Mouse (Mus musculus): Measurements from ENCODE around the gene Frmd4a. TPM values are rescaled to one million over a fixed set of nuclear protein-coding genes. Genes with fewer than 3 reads are reported as not detected.
"Not testable (repeated sequence)": the region's sequence is repeated elsewhere in the genome, so short reads cannot be mapped to it uniquely, and the experiment has no call there.

Gene Frmd4a
- total and polyA plus RNA-seq, 2 experiments from 2014 or later = 40.7 to 55.8 TPM

DNA sequence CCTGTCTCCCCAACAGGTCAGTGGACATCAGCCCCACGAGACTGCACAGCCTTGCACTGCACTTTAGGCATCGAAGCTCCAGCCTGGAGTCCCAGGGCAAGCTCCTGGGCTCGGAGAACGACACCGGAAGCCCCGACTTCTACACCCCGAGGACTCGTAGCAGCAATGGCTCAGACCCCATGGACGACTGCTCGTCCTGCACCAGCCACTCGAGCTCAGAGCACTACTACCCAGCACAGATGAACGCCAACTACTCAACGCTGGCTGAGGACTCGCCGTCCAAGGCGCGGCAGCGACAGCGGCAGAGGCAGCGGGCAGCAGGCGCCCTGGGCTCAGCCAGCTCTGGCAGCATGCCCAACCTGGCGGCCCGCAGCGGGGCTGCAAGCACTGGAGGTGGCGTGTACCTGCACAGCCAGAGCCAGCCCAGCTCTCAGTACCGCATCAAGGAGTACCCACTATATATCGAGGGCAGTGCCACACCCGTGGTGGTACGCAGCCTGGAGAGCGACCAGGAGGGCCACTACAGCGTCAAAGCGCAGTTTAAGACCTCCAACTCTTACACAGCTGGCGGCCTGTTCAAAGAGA, 585.9 kb downstream of the Frmd4a start:
- DNase-seq (ENCODE audit: low spot score) (no peak), ATAC-seq (0 out of 2 replicates have a peak, but pooled peaks have one; percentile 25)
- H3K4me3 ChIP-seq (ENCODE audit: low read length) = no peak overlapping the region
- no peak overlapping the region for H3K27ac ChIP-seq
- TF ChIP-seq CTCF (IDR thresholded peaks at IDR 0.05; ENCODE audit: low read depth) = no peak
- H3K4me2 ChIP-seq (ENCODE audit: low read depth, low read length) = no peak overlapping the region
- H3K36me3 ChIP-seq (ENCODE audit: insufficient read depth, low read length) = peaks cover 42% of the 10 kb centered on the region
- no peaks in the 10 kb centered on the region for H3K9me3 ChIP-seq (ENCODE audit: low read length)
- no peaks in the 10 kb centered on the region for H3K27me3 ChIP-seq (ENCODE audit: insufficient read depth, low read length)
- no peak overlapping the region for H3K9ac ChIP-seq (replicated peaks; ENCODE audit: low read length)
- H3K4me1 ChIP-seq (ENCODE audit: insufficient read depth, low read length) = no peaks in the 10 kb centered on the region
- 85% methylated on average over 33 of the region's 33 CpGs for WGBS

DNA sequence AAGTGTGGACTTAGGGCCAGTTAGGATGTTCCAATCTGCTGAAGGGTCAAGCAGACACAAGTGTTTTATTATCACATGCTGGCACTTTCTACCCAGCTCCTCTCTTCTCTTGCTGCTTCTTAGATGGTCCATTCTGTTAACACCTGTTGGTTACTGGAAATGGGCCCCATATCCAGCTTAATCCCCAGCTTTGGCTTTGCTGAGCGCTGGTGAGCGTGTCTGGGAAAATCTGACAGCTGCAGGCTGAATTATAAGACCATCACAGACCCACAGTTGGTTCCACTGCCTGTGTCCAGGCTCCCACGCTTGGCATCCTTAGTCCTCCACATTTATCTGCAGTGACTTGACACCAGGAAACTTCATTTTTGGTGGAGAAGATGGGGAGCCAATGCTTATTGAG, 589.0 kb downstream of the Frmd4a start:
- Histone ChIP-seq H3K9me3 (ENCODE audit: low read length) (no peaks in the 10 kb centered on the region), H3K9ac (replicated peaks; ENCODE audit: low read length) (no peak overlapping the region), H3K27me3 (ENCODE audit: insufficient read depth, low read length) (no peaks in the 10 kb centered on the region), H3K4me1 (ENCODE audit: insufficient read depth, low read length) (no peaks in the 10 kb centered on the region), H3K4me3 (ENCODE audit: low read length) (no peak overlapping the region), H3K36me3 (ENCODE audit: insufficient read depth, low read length) (peaks cover 65% of the 10 kb centered on the region), H3K27ac (no peak overlapping the region), H3K4me2 (ENCODE audit: low read depth, low read length) (no peak overlapping the region)
- WGBS = 72% methylated on average over 3 of the region's 3 CpGs
- no peak for TF ChIP-seq CTCF (IDR thresholded peaks at IDR 0.05; ENCODE audit: low read depth)
- DNase-seq (ENCODE audit: low spot score) = no peak
- no peak for ATAC-seq

DNA sequence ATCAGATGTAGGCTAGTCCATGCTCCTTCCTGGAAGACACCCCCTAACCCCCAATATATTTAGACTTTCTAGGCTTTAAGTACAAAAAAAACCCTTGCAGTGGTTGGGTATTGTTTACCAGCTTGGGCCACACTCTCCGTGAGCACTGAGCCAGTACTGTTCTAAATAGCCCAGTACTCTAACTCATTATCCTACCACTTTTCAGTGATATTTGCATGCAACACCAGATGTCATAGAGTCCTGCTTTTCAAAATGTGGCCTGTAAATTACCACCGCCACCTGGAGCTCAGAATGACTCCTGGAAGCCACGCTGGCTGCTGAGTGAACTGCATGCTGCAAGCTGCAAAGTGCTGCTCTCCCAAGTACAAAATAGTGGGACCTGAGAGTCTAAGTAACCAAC, 590.7 kb downstream of the Frmd4a start:
- Histone ChIP-seq H3K27ac (no peak overlapping the region), H3K27me3 (ENCODE audit: insufficient read depth, low read length) (no peaks in the 10 kb centered on the region), H3K9ac (replicated peaks; ENCODE audit: low read length) (no peak overlapping the region), H3K4me2 (ENCODE audit: low read depth, low read length) (no peak overlapping the region), H3K36me3 (ENCODE audit: insufficient read depth, low read length) (peaks cover 76% of the 10 kb centered on the region), H3K4me3 (ENCODE audit: low read length) (no peak overlapping the region), H3K4me1 (ENCODE audit: insufficient read depth, low read length) (no peaks in the 10 kb centered on the region), H3K9me3 (ENCODE audit: low read length) (no peaks in the 10 kb centered on the region)
- 69% methylated on average over 3 of the region's 3 CpGs for WGBS
- TF ChIP-seq CTCF (IDR thresholded peaks at IDR 0.05; ENCODE audit: low read depth) = no peak
- ATAC-seq (no peak), DNase-seq (ENCODE audit: low spot score) (no peak)

DNA sequence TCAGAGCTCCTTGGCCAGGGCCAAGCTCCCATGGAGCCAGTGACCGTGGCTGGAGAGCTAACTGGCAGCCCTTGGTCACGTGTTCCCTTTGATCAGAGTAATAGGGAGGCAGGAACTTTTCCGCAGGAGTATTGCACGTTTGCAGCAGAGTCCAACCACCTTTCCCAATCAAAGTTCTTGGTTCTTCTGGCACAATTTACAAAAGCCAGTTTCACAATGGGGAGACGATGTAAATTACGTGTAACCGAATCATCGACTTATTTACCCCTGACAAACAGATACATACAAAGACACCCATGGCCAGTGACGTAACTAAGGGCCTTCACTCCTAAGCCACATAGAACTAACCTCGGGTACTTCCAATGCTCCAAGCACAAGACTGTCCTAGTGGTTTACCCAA, 591.9 kb downstream of the Frmd4a start:
- Histone ChIP-seq H3K27me3 (ENCODE audit: insufficient read depth, low read length) (no peaks in the 10 kb centered on the region), H3K9ac (replicated peaks; ENCODE audit: low read length) (no peak overlapping the region), H3K4me2 (ENCODE audit: low read depth, low read length) (no peak overlapping the region), H3K4me1 (ENCODE audit: insufficient read depth, low read length) (no peaks in the 10 kb centered on the region), H3K9me3 (ENCODE audit: low read length) (no peaks in the 10 kb centered on the region), H3K4me3 (ENCODE audit: low read length) (no peak overlapping the region), H3K27ac (no peak overlapping the region), H3K36me3 (ENCODE audit: insufficient read depth, low read length) (peaks cover 69% of the 10 kb centered on the region)
- no peak for ATAC-seq
- no peak for DNase-seq (ENCODE audit: low spot score)
- 80% methylated on average over 10 of the region's 10 CpGs for WGBS
- TF ChIP-seq CTCF (IDR thresholded peaks at IDR 0.05; ENCODE audit: low read depth) = no peak

DNA sequence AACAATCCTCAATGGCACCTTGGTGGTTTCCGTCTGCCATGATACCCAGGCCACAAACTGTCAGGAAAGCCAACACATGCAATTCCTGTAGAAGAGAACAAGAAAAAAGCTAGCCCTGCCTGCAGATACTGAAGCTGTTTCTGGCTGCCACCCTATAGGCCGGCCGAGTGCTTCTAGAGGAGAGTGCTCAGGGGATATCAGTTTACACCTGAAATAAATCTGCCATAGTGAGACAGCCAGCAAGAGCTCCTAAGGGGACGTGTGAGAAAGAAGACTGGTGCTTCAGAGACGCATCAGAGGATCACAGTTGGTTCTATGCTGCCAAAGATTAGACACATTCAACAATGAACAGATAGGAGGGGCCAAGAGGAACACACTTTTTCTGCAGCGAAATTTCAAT, 593.8 kb downstream of the Frmd4a start:
- Histone ChIP-seq H3K36me3 (ENCODE audit: insufficient read depth, low read length) (peaks cover 61% of the 10 kb centered on the region), H3K9me3 (ENCODE audit: low read length) (no peaks in the 10 kb centered on the region), H3K9ac (replicated peaks; ENCODE audit: low read length) (no peak overlapping the region), H3K27ac (no peak overlapping the region), H3K4me1 (ENCODE audit: insufficient read depth, low read length) (no peaks in the 10 kb centered on the region), H3K4me2 (ENCODE audit: low read depth, low read length) (no peak overlapping the region), H3K4me3 (ENCODE audit: low read length) (no peak overlapping the region), H3K27me3 (ENCODE audit: insufficient read depth, low read length) (no peaks in the 10 kb centered on the region)
- 85% methylated on average over 6 of the region's 6 CpGs for WGBS
- no peak for TF ChIP-seq CTCF (IDR thresholded peaks at IDR 0.05; ENCODE audit: low read depth)
- no peak for ATAC-seq
- no peak for DNase-seq (ENCODE audit: low spot score)

DNA sequence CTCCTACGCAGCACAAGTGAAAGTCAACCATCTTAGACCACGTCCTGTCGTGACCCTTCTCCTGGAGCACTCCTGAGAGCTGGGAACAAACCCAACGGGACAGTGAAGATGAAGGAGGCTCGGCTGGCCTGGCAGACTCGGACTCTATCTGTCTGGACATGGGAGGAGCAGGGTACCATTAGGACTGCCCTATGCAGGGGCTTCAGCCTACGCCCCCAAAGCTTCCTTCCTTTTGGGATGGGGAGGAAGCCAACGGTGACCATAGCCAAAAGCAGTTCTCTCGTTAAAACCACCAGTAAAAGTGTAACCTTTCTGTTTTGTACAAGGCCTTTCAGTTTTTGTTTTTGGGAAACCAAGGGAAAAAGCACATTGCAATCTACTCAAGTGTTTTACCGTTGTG, 594.2 kb downstream of the Frmd4a start:
- ATAC-seq (no peak), DNase-seq (ENCODE audit: low spot score) (no peak)
- Histone ChIP-seq H3K4me2 (ENCODE audit: low read depth, low read length) (no peak overlapping the region), H3K4me3 (ENCODE audit: low read length) (no peak overlapping the region), H3K9ac (replicated peaks; ENCODE audit: low read length) (no peak overlapping the region), H3K27ac (no peak overlapping the region), H3K27me3 (ENCODE audit: insufficient read depth, low read length) (no peaks in the 10 kb centered on the region), H3K36me3 (ENCODE audit: insufficient read depth, low read length) (peaks cover 57% of the 10 kb centered on the region), H3K9me3 (ENCODE audit: low read length) (no peaks in the 10 kb centered on the region), H3K4me1 (ENCODE audit: insufficient read depth, low read length) (no peaks in the 10 kb centered on the region)
- WGBS = 89% methylated on average over 10 of the region's 10 CpGs
- no peak for TF ChIP-seq CTCF (IDR thresholded peaks at IDR 0.05; ENCODE audit: low read depth)

DNA sequence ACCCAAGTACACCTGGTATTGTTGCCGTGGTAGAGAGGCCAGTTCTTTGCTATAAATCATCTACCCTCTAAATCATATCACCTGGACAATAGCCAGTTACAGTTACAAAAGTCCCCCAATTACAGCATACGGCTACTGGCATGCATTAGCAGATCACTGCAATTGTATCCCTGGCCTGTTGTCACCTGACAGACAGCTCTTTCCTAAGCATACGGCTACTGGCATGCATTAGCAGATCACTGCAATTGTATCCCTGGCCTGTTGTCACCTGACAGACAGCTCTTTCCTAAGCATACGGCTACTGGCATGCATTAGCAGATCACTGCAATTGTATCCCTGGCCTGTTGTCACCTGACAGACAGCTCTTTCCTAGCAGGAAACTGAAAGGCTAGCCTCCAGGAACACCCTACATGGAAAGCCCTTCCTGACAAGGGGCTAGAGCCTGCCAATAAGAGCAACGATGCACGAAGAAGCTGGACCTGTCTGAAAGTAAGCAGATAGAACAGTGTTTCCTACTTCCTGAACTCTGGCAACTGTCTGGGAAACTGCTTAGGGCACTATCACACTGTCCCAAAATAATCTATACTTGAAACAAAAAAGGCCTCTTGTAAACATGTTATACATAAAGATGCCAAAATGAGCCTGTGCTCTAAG, 596.9 kb downstream of the Frmd4a start:
- ATAC-seq = peak; percentile 62
- WGBS = 49% methylated on average over 6 of the region's 6 CpGs
- not testable (repeated sequence) for H3K4me2 ChIP-seq (ENCODE audit: low read depth, low read length); H3K27ac ChIP-seq; DNase-seq (ENCODE audit: low spot score); H3K27me3 ChIP-seq (ENCODE audit: insufficient read depth, low read length); H3K9me3 ChIP-seq (ENCODE audit: low read length); H3K9ac ChIP-seq (replicated peaks; ENCODE audit: low read length); H3K4me3 ChIP-seq (ENCODE audit: low read length); H3K4me1 ChIP-seq (ENCODE audit: insufficient read depth, low read length)
- peaks cover 33% of the 10 kb centered on the region for H3K36me3 ChIP-seq (ENCODE audit: insufficient read depth, low read length)

All from hindbrain, postnatal 0 days (tissue).